Mouse (Mus musculus) neural tube, embryonic 15.5 days (tissue): ENCODE measurements around the gene Itgb5. TPM values are rescaled to one million over a fixed set of nuclear protein-coding genes. Genes with fewer than 3 reads are reported as not detected.

Source experiments
- ATAC-seq: fragments of 200-750 bp; cut with Nextera tagmentation; 2 replicates; pipeline ENCODE4 v1.8.0; 2017; ENCODE audit warnings: mild to moderate bottlenecking, moderate TSS enrichment, moderate library complexity; ENCODE audit not compliant: low FRiP score
- H3K27ac ChIP-seq: fragments of 300-500 bp; sonication (generic); replicated peaks from 2 replicates; pipeline ENCODE4 v1.5.1; 2015; ENCODE audit warnings: mild to moderate bottlenecking, inconsistent platforms
- H3K27me3 ChIP-seq: fragments of 300-500 bp; sonication (generic); replicated peaks from 2 replicates; pipeline ENCODE4 v1.6.1; 2015; ENCODE audit warnings: inconsistent platforms
- H3K36me3 ChIP-seq: fragments of 300-500 bp; sonication (generic); 2 replicates; pipeline ENCODE4 v1.6.1; 2015; ENCODE audit warnings: inconsistent platforms
- H3K4me1 ChIP-seq: fragments of 300-500 bp; sonication (generic); 2 replicates; pipeline ENCODE4 v1.6.1; 2015; ENCODE audit warnings: inconsistent platforms
- H3K4me2 ChIP-seq: fragments of 300-500 bp; sonication (generic); 2 replicates; pipeline ENCODE4 v1.6.1; 2015; ENCODE audit warnings: inconsistent platforms, mild to moderate bottlenecking, moderate library complexity
- H3K4me3 ChIP-seq: fragments of 300-500 bp; sonication (generic); replicated peaks from 2 replicates; pipeline ENCODE4 v1.5.1; 2015; ENCODE audit warnings: mild to moderate bottlenecking, inconsistent platforms
- H3K9ac ChIP-seq: fragments of 300-500 bp; sonication (generic); replicated peaks from 2 replicates; pipeline ENCODE4 v1.6.1; 2015; ENCODE audit warnings: mild to moderate bottlenecking, inconsistent platforms
- H3K9me3 ChIP-seq: fragments of 300-500 bp; sonication (generic); replicated peaks from 2 replicates; pipeline ENCODE4 v1.6.1; 2016; ENCODE audit warnings: inconsistent platforms
- WGBS: fragments of 180-500 bp; shearing (Covaris S2); methylation state at CpG from one replicate; pipeline ENCODE4 v1.1.7; 2015; ENCODE audit warnings: mixed read lengths; 5-methylcytosine and 5-hydroxymethylcytosine counted together
- polyA plus RNA-seq: library from polyadenylated mRNA; unstranded; fragments of >200 nt; fragmentation: Nextera tagmentation; extraction: Ambion mirVana; gene quantifications from 2 replicates; pipeline ENCODE4 v1.2.1, GENCODE M21; 2015

Itgb5 gene
- polyA plus RNA-seq, 1 experiment from 2014 or later = 19.2 TPM

DNA sequence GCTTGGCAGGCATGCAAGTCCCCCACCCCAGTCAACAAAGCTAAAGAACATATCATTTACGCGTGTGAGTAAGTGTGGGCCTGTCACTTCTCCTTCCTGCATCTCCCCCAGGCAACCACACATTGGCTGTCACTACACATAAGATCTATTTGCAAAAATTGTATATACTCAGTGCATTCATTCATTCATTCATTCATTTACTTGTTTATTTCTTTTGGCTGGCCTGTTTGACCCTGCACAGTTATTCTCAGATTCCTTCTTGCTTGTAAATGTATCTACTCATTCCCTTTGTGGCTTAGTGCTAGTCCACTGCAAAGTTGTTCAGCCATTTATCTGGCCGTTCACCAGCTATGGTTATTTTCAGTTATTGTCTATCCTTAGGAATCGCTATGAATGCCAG is 64.3 kb downstream of the Itgb5 start:
- Histone ChIP-seq H3K4me3 (no peak overlapping the region), H3K4me2 (no peak overlapping the region), H3K27ac (no peak overlapping the region), H3K4me1 (peaks cover 19% of the 10 kb centered on the region), H3K9ac (no peak overlapping the region), H3K27me3 (no peaks in the 10 kb centered on the region), H3K36me3 (no peaks in the 10 kb centered on the region), H3K9me3 (no peaks in the 10 kb centered on the region)
- 78% methylated on average over 4 of the region's 4 CpGs for WGBS
- ATAC-seq = no peak

DNA sequence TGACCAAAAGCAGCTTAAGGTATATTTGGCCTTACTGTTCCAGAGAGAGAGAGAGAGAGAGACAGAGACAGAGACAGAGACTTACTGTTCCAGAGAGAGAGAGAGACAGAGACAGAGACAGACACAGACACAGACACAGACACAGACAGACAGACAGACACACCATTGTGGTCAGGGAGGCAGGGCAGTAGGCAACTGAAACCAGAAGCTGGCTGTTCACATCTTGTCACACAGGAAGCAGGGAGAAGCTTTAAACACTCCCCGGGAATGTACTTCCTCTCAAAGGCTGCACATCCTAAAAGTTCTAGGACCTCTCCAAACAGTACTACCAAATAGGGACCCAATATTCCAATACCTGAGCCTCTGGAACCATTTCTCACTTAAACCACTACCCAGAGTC is 65.0 kb downstream of the Itgb5 start:
- Histone ChIP-seq H3K4me2 (no peak overlapping the region), H3K36me3 (no peaks in the 10 kb centered on the region), H3K9ac (no peak overlapping the region), H3K9me3 (no peaks in the 10 kb centered on the region), H3K27ac (no peak overlapping the region), H3K27me3 (no peaks in the 10 kb centered on the region), H3K4me1 (peaks cover 19% of the 10 kb centered on the region), H3K4me3 (no peak overlapping the region)
- WGBS = 88% methylated on average over 1 of the region's 1 CpGs
- ATAC-seq = no peak

GRCm38 (mm10) chr16:33895690-33896089 is 66.2 kb downstream of the Itgb5 start:
- no peak overlapping the region for H3K9ac ChIP-seq

GRCm38 (mm10) chr16:33896801-33897200 is 67.3 kb downstream of the Itgb5 start:
- Histone ChIP-seq H3K27me3 (no peaks in the 10 kb centered on the region), H3K9me3 (no peaks in the 10 kb centered on the region), H3K9ac (no peak overlapping the region), H3K27ac (no peak overlapping the region), H3K36me3 (no peaks in the 10 kb centered on the region), H3K4me1 (peaks cover 10% of the 10 kb centered on the region), H3K4me2 (no peak overlapping the region), H3K4me3 (no peak overlapping the region)
- WGBS = 97% methylated on average over 7 of the region's 7 CpGs
- no peak for ATAC-seq

More at GRCm38 (mm10) chr16:33895690-33896089, 66.2 kb downstream of the Itgb5 start:
- Histone ChIP-seq H3K9me3 (no peaks in the 10 kb centered on the region), H3K27ac (no peak overlapping the region), H3K4me3 (no peak overlapping the region), H3K4me2 (no peak overlapping the region), H3K4me1 (peaks cover 19% of the 10 kb centered on the region), H3K36me3 (no peaks in the 10 kb centered on the region), H3K27me3 (no peaks in the 10 kb centered on the region)
- no peak for ATAC-seq
- WGBS = 61% methylated on average over 7 of the region's 7 CpGs

DNA sequence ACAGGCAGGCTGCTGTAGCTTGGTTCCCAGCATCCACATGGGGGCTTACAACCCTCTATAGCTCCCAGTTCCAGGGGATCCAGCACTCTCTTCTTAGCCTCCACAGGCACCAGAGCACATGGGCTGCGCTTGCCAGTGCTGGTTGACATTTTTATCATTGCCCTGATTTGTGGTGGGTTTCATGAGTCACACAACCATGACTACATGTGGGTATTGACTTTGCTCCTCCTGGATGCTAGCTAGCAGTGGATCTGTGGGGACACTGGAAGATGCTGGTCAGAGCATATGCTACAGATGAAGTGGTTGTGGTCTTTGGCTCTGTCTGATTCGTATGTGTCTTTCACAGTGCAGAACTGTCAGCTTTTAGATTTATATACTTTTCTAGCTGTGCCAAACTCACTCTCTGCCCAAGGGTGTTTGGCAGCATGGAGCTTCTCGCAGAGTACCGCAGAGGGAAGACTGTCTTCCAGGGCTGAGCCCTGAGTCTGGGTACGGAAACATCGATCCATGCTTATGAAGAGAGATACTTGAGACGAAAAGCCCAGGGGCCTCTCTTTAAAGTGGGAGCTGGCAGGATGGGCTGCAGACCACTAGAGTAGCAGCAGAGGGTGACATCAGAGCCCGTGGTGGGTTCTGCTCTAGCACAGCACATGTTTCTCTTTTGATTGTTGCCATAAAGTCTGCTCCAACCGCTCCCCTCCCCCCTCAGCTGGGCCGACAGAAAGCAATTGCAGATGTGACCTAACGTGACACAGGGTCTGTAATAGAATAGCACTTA is 74.4 kb downstream of the Itgb5 start:
- H3K9me3 ChIP-seq = no peaks in the 10 kb centered on the region
- ATAC-seq = peak; percentile 59; the same call in 1 of the 2 replicates
- H3K4me3 ChIP-seq = no peak overlapping the region
- no peak overlapping the region for H3K9ac ChIP-seq
- no peaks in the 10 kb centered on the region for H3K36me3 ChIP-seq
- WGBS = 33% methylated on average over 11 of the region's 11 CpGs
- H3K4me1 ChIP-seq = peaks cover 26% of the 10 kb centered on the region
- no peaks in the 10 kb centered on the region for H3K27me3 ChIP-seq
- H3K27ac ChIP-seq = no peak overlapping the region
- H3K4me2 ChIP-seq = no peak overlapping the region

- Histone ChIP-seq H3K4me1 (peaks cover 26% of the 10 kb centered on the region), H3K9ac (no peak overlapping the region), H3K4me2 (no peak overlapping the region), H3K9me3 (no peaks in the 10 kb centered on the region), H3K4me3 (no peak overlapping the region), H3K27me3 (no peaks in the 10 kb centered on the region), H3K36me3 (no peaks in the 10 kb centered on the region), H3K27ac (no peak overlapping the region)
- WGBS = 72% methylated on average over 5 of the region's 5 CpGs
- ATAC-seq = no peak
Observed at GRCm38 (mm10) chr16:33904553-33904952, 75.1 kb downstream of the Itgb5 start.

DNA sequence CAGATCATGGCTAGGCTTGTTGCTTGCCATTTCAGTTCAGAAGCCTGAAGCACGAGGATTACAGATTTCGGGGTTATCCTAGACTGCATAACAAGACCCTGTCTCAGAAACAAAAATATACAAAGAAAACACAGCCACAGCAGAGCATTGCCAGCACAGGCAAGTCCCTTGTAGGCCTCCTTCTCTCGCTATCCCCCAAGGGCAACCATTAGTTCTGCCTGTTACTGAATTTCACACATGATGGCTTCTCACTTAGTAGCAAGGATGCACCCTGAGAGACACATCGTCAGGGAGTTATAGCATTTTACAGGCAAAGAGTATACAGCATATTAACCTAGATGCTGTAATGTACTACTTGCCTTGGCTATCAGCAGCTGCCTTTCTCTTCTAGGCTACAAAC is 78.8 kb downstream of the Itgb5 start:
- H3K4me1 ChIP-seq = peaks cover 25% of the 10 kb centered on the region
- 0 out of 2 replicates have a peak overlapping the region, but pooled peaks have one; percentile 3 for H3K27ac ChIP-seq
- no peak for ATAC-seq
- H3K27me3 ChIP-seq = no peaks in the 10 kb centered on the region
- WGBS = 34% methylated on average over 4 of the region's 4 CpGs
- H3K4me3 ChIP-seq = no peak overlapping the region
- H3K9ac ChIP-seq = no peak overlapping the region
- no peaks in the 10 kb centered on the region for H3K9me3 ChIP-seq
- no peak overlapping the region for H3K4me2 ChIP-seq
- no peaks in the 10 kb centered on the region for H3K36me3 ChIP-seq

DNA sequence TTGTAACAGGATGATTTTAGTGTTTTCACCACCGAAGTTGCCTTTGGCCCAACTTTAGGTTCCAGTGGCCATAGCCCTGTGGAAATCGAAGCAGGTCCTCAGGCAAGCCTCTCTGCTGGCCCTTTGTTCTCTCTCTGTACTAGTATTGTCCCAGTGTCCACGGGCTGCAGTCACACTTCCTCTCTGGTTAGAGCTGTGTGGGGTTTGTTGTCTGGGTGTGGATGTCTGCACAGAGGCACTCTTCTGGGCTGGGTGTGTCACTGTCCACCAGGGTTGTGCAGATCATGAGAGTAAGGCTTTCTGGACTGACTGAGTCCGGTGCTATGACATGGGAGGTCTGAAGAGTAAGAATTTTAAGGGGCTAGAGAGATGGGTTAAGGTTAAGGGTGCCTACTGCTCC is 85.5 kb downstream of the Itgb5 start:
- Histone ChIP-seq H3K4me2 (no peak overlapping the region), H3K27me3 (no peaks in the 10 kb centered on the region), H3K9me3 (no peaks in the 10 kb centered on the region), H3K4me1 (peaks cover 18% of the 10 kb centered on the region), H3K27ac (no peak overlapping the region), H3K9ac (no peak overlapping the region), H3K36me3 (no peaks in the 10 kb centered on the region), H3K4me3 (no peak overlapping the region)
- no peak for ATAC-seq
- 77% methylated on average over 4 of the region's 4 CpGs for WGBS

- peak overlapping the region; percentile 66 for H3K27ac ChIP-seq
- no peaks in the 10 kb centered on the region for H3K9me3 ChIP-seq
- peak; percentile 62 for ATAC-seq
- H3K27me3 ChIP-seq = no peaks in the 10 kb centered on the region
- H3K4me3 ChIP-seq = no peak overlapping the region
- no peak overlapping the region for H3K9ac ChIP-seq
- 67% methylated on average over 10 of the region's 12 CpGs for WGBS
- no peak overlapping the region for H3K4me2 ChIP-seq
- no peaks in the 10 kb centered on the region for H3K36me3 ChIP-seq
- H3K4me1 ChIP-seq = peaks cover 22% of the 10 kb centered on the region
Observed at GRCm38 (mm10) chr16:33916473-33917251, 87.2 kb downstream of the Itgb5 start.

DNA sequence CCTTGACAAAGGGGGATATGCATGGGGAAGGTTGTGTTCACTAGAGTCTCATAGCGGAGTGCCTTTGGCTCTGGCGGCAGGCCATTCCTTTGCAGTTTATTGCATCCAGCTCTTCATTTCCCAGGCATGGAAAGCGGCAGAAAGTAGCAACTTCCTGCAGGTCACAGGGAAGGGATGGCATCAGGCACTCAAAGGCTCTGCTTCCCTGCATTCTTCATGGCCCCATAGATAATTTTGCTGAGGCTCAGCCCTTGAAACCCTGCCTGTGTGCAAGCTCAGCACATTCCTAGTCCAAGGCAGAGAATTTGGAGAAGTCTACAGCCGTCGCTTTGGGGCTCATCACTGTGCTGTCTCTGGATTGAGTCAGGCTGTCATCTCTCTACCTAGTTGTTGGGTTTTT is 87.9 kb downstream of the Itgb5 start:
- Histone ChIP-seq H3K36me3 (no peaks in the 10 kb centered on the region), H3K4me2 (no peak overlapping the region), H3K9ac (no peak overlapping the region), H3K27me3 (no peaks in the 10 kb centered on the region), H3K27ac (peak overlapping the region; percentile 66), H3K4me1 (peaks cover 28% of the 10 kb centered on the region), H3K4me3 (no peak overlapping the region), H3K9me3 (no peaks in the 10 kb centered on the region)
- no peak for ATAC-seq
- WGBS = 56% methylated on average over 5 of the region's 5 CpGs

GRCm38 (mm10) chr16:33917926-33918325 is 88.5 kb downstream of the Itgb5 start:
- H3K4me2 ChIP-seq = no peak overlapping the region
- no peak for ATAC-seq
- H3K9ac ChIP-seq = no peak overlapping the region
- H3K27ac ChIP-seq = no peak overlapping the region
- H3K9me3 ChIP-seq = no peaks in the 10 kb centered on the region
- WGBS = 81% methylated on average over 5 of the region's 5 CpGs
- H3K36me3 ChIP-seq = no peaks in the 10 kb centered on the region
- H3K27me3 ChIP-seq = no peaks in the 10 kb centered on the region
- peaks cover 34% of the 10 kb centered on the region for H3K4me1 ChIP-seq
- H3K4me3 ChIP-seq = no peak overlapping the region

DNA sequence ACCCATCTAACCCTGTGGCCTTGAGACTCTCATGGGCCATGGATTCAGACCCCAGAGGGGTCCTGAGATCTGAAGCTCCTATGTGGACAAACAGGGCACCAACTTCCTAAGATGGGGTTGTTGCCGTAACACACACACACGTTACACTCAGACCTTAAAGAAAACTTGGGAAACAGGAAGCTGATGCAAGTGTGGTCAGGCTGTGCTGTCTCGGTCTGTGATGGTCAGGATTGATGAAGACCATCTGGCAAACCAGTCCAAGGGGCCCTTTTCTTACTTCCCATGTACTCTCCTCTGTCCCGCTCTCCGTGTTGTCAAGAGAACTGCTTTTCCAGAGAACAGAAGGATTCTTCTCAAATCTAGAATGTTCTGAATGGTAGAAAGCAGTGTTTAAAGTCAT is 92.0 kb downstream of the Itgb5 start:
- no peaks in the 10 kb centered on the region for H3K9me3 ChIP-seq
- no peak overlapping the region for H3K27ac ChIP-seq
- no peak overlapping the region for H3K4me2 ChIP-seq
- no peak overlapping the region for H3K4me3 ChIP-seq
- H3K27me3 ChIP-seq = no peaks in the 10 kb centered on the region
- ATAC-seq = no peak
- no peak overlapping the region for H3K9ac ChIP-seq
- WGBS = 80% methylated on average over 5 of the region's 5 CpGs
- H3K36me3 ChIP-seq = no peaks in the 10 kb centered on the region
- peaks cover 35% of the 10 kb centered on the region for H3K4me1 ChIP-seq
